Mouse (Mus musculus) liver, embryonic 14.5 days (tissue): ENCODE data around the gene Fam84b.

Experiments
- CTCF ChIP-seq: IDR thresholded peaks from 2 replicates; pipeline ENCODE4 v1.5.1; 2016; ENCODE audit warnings: antibody characterized with exemption, low read depth, control low read depth
- EP300 ChIP-seq: IDR thresholded peaks from 2 replicates; pipeline ENCODE4 v1.6.1; 2016; ENCODE audit warnings: antibody characterized with exemption, low read depth

GRCm38 (mm10) chr15:60822101-60822802, 31.3 kb downstream of the Fam84b start:
- TF ChIP-seq CTCF = no peak
- no peak for TF ChIP-seq EP300
